Mouse (Mus musculus) CD4-positive, CD25-positive, alpha-beta regulatory T cell, adult 2 months (primary cell): ENCODE data around the gene Zkscan2.

Experiments used
- DNase-seq: peaks from one replicate; pipeline ENCODE4 v3.0.0-alpha.2; 2012; ENCODE audit warnings: low read depth, low spot score

Zkscan2 gene

DNA sequence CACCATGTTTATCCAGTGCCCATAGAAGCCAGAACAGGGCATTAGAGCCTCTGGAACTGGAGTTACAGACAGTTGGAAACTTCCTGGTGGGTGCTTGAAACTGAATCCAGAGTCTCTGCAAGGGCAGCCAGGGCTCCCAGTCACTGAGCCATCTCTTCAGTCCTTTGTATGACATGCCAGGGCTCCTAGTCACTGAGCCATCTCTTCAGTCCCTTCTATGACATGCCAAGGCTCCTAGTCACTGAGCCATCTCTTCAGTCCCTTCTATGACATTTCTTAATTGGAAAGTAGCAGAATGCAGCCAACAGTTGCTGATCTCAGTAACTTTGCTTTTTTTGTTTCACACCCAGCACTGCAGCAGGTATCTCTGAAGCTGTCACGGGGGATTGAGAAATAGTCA lies 58.2 kb downstream of the Zkscan2 start:
- no peak for DNase-seq

DNA sequence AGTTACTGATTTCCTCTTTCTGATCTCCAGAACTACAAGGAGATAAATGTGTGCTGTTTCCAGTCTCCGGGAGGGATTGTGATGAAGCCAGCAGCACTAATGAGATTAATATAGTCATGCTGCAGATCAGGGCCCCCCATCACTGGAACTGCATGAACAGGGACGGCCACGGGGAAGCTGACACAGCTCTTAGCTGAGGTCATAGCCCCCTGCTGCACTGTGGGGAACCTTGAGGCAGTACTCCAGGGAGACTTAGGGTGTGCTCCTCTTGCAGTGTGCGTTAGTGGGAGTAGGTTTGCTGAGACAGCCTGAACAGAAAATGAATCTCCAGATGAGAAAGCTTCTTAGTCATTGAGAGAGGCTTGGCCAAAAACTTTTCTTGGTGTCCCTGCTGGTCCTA lies 69.0 kb downstream of the Zkscan2 start:
- DNase-seq = no peak

DNA sequence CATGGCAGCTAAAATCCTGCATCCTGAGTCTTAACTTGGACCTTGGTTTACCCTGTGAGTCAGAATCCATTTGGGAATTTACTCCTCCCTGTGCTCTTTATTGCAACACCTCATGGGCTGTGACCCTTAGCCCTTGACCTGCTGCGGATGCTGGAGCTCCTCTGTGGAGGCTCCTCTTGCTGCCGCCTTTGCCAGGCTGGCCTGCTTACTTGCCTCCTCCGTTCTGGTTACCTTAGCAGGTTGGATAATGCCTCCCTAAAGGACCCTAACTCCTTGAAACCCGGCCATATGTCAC lies 69.9 kb downstream of the Zkscan2 start:
- no peak for DNase-seq

DNA sequence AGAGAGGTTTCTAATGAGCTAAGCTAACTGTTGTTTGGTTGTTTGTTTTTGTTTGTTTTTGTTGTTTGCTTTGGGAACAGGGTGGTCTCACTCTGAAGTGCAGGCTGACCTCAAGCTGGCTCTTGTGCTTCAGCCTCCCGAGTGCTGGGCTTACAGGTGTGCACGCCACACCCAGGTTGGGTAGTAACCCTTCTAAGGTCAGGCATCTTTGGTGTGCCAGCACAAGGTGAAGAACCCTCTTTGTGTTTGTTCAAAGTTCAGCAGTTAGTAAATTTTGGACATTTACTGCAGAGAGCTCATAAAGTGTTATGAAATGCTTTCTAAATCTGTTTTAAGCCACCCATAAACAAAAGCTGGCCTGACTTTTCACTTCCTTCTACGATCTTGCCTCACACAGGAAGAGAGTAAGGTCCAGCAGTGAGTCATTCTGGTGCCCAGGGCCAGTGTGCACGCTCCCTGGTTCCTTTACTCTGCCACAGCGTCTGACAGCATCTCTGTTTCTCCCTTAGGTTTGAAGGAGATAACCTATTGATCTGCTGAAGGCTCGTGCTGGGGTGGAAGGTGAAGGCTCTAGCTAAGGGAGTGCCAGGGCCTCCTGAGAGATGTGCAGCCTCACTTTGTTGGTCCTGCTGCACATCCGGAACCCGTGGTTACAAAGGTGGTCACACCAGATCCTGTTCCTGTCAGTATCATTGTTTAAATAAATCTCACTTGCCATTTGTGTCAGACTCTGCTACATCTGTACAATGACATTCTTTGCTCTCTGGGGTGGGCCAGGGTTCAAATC lies 70.4 kb downstream of the Zkscan2 start:
- DNase-seq = no peak
